Mouse (Mus musculus) NIH3T3 (cell line): ENCODE results near the gene Mat2b.

ENCODE experiments used
- DNase-seq: peaks from one replicate; pipeline ENCODE4 v3.0.0-alpha.2; 2012; ENCODE audit warnings: low read depth

The Mat2b gene

GRCm38 (mm10) chr11:40649726-40650445 is 45.1 kb downstream of the Mat2b start:
- no peak for DNase-seq

GRCm38 (mm10) chr11:40647246-40647645 is 47.8 kb downstream of the Mat2b start:
- DNase-seq = no peak
